10 mouse cellular contexts compared by ENCODE assay signal in genomic region chr19:4051741-4052515, GRCm38 (mm10). TPM values are rescaled to one million over a fixed set of nuclear protein-coding genes. Genes with fewer than 3 reads are reported as not detected.
A peak's percentile ranks its signal among the peaks of the same experiment; 100 is the strongest.
DNase-seq lines count a peak whose midpoint lies in the region; ATAC-seq lines count a peak whose summit lies in the region.
"Had no signal": no experiment of that assay in that cellular context is flagged by ENCODE, and none has a peak within 500 bp of the region (broad histone marks: within the 10 kb centered on the region; RNA-seq: fewer than 3 reads in every experiment).

No protein-coding gene starts in this region.

- 54% methylated on average over 10 of the region's 10 CpGs for whole genome bisulfite sequencing in hindbrain, embryonic 11.5 days
- WGBS in hindbrain, embryonic 13.5 days = 58% methylated on average over 10 of the region's 10 CpGs
- whole genome bisulfite sequencing in kidney, embryonic 15.5 days = 48% methylated on average over 10 of the region's 10 CpGs

- H3K27me3 ChIP-seq in hindbrain, embryonic 11.5 days (ENCODE audit: control insufficient read depth, insufficient read depth, low read length) = no peaks in the 10 kb centered on the region
- H3K27me3 ChIP-seq in hindbrain, embryonic 13.5 days = 0 out of 2 replicates have a peak, but pooled peaks cover 4% of the 10 kb centered on the region
- no peaks in the 10 kb centered on the region for H3K27me3 ChIP-seq in kidney, embryonic 15.5 days
- H3K27me3 ChIP-seq: embryonic facial prominence, embryonic 13.5 days had no signal

- no peak for ATAC-seq in hindbrain, embryonic 11.5 days (ENCODE audit: low FRiP score)
- ATAC-seq in hindbrain, embryonic 13.5 days (ENCODE audit: low FRiP score) = no peak
- ATAC-seq in kidney, embryonic 15.5 days (replicated peaks; ENCODE audit: low FRiP score) = no peak

- no peaks in the 10 kb centered on the region for H3K36me3 ChIP-seq in hindbrain, embryonic 11.5 days (ENCODE audit: control insufficient read depth, insufficient read depth, low read length)
- H3K36me3 ChIP-seq in hindbrain, embryonic 13.5 days = no peaks in the 10 kb centered on the region
- no peaks in the 10 kb centered on the region for H3K36me3 ChIP-seq in kidney, embryonic 15.5 days
- H3K36me3 ChIP-seq: embryonic facial prominence, embryonic 13.5 days had no signal

- H3K4me2 ChIP-seq in hindbrain, embryonic 11.5 days (replicated peaks; ENCODE audit: low read depth, low read length) = no peak overlapping the region
- H3K4me2 ChIP-seq in hindbrain, embryonic 13.5 days = no peak overlapping the region
- H3K4me2 ChIP-seq in kidney, embryonic 15.5 days = no peak overlapping the region
- H3K4me2 ChIP-seq: embryonic facial prominence, embryonic 13.5 days had no signal

- no peak overlapping the region for H3K27ac ChIP-seq in hindbrain, embryonic 11.5 days (ENCODE audit: low read depth, low read length)
- no peak overlapping the region for H3K27ac ChIP-seq in hindbrain, embryonic 13.5 days
- 0 out of 2 replicates have a peak overlapping the region, but pooled peaks have one; percentile 18 for H3K27ac ChIP-seq in kidney, embryonic 15.5 days
- H3K27ac ChIP-seq: embryonic facial prominence, embryonic 13.5 days had no signal

- H3K9ac ChIP-seq in hindbrain, embryonic 11.5 days (ENCODE audit: low read depth, low read length) = no peak overlapping the region
- no peak overlapping the region for H3K9ac ChIP-seq in hindbrain, embryonic 13.5 days
- H3K9ac ChIP-seq in kidney, embryonic 15.5 days = no peak overlapping the region
- H3K9ac ChIP-seq: embryonic facial prominence, embryonic 13.5 days had no signal

- peak; percentile 81 for DNase-seq in hindbrain, embryonic 11.5 days (ENCODE audit: low spot score)
- peak; percentile 85 for DNase-seq in CD4-positive, CD25-positive, alpha-beta regulatory T cell, adult 2 months (ENCODE audit: low read depth, low spot score)
- peak; percentile 84 for DNase-seq in adrenal gland, postnatal 10 days
- DNase-seq in embryo, embryonic 9.5 days (ENCODE audit: extremely low spot score) = peak; percentile 54
- peak; percentile 81 for DNase-seq in lung, postnatal 36 days
- DNase-seq in testis, postnatal 10 days (ENCODE audit: low spot score) = peak; percentile 92

- no peak overlapping the region for H3K4me3 ChIP-seq in hindbrain, embryonic 11.5 days (ENCODE audit: low read depth, low read length)
- no peak overlapping the region for H3K4me3 ChIP-seq in hindbrain, embryonic 13.5 days
- no peak overlapping the region for H3K4me3 ChIP-seq in kidney, embryonic 15.5 days (replicated peaks)
- H3K4me3 ChIP-seq: embryonic facial prominence, embryonic 13.5 days had no signal

- no peaks in the 10 kb centered on the region for H3K4me1 ChIP-seq in hindbrain, embryonic 11.5 days (replicated peaks; ENCODE audit: control insufficient read depth, insufficient read depth, low read length)
- no peaks in the 10 kb centered on the region for H3K4me1 ChIP-seq in hindbrain, embryonic 13.5 days (replicated peaks)
- H3K4me1 ChIP-seq in kidney, embryonic 15.5 days = no peaks in the 10 kb centered on the region
- H3K4me1 ChIP-seq: embryonic facial prominence, embryonic 13.5 days had no signal

- no peaks in the 10 kb centered on the region for H3K9me3 ChIP-seq in hindbrain, embryonic 11.5 days (ENCODE audit: control insufficient read depth, low read length)
- H3K9me3 ChIP-seq in hindbrain, embryonic 13.5 days = no peaks in the 10 kb centered on the region
- no peaks in the 10 kb centered on the region for H3K9me3 ChIP-seq in kidney, embryonic 15.5 days (replicated peaks)
- H3K9me3 ChIP-seq: embryonic facial prominence, embryonic 13.5 days had no signal

RNA-seq across cellular contexts. Expression of gene Gstp2, which starts 6.1 kb away (rescaled TPM):
- polyA plus RNA-seq in hindbrain, embryonic 11.5 days (2014; fragmentation: Nextera tagmentation; extraction: Ambion mirVana) = 1.1 and 2.9 TPM in 2 replicates
- 1.4 and 4.4 TPM in 2 replicates for polyA plus RNA-seq in hindbrain, embryonic 13.5 days (2015; fragmentation: Nextera tagmentation; extraction: Ambion mirVana)
- total RNA-seq in adrenal gland, postnatal 10 days (2021) = 10 to 100 TPM; 34.9 to 50.2 TPM
- 2.4 and 14.9 TPM in 2 replicates for polyA plus RNA-seq in kidney, embryonic 15.5 days (2015; fragmentation: Nextera tagmentation; extraction: Ambion mirVana)

RNA-seq across cellular contexts. Expression of gene Gstp3, which starts 7.4 kb away (rescaled TPM):
- not detected in 2 replicates for polyA plus RNA-seq in hindbrain, embryonic 11.5 days (2014; fragmentation: Nextera tagmentation; extraction: Ambion mirVana)
- polyA plus RNA-seq in hindbrain, embryonic 13.5 days (2015; fragmentation: Nextera tagmentation; extraction: Ambion mirVana) = not detected in 2 replicates
- total RNA-seq in adrenal gland, postnatal 10 days (2021) = 10 to 100 TPM; 42.6 to 90.1 TPM
- polyA plus RNA-seq in kidney, embryonic 15.5 days (2015; fragmentation: Nextera tagmentation; extraction: Ambion mirVana) = 0.73 and 1.4 TPM in 2 replicates
- total RNA-seq: left cerebral cortex, postnatal 36 days had no signal

RNA-seq across cellular contexts. Expression of gene Gstp1, which starts 14.1 kb away (rescaled TPM):
- polyA plus RNA-seq in hindbrain, embryonic 11.5 days (2014; fragmentation: Nextera tagmentation; extraction: Ambion mirVana) = 343 and 348 TPM in 2 replicates
- 418 and 433 TPM in 2 replicates for polyA plus RNA-seq in hindbrain, embryonic 13.5 days (2015; fragmentation: Nextera tagmentation; extraction: Ambion mirVana)
- total RNA-seq in adrenal gland, postnatal 10 days (2021) = 100 to 1,000 TPM; 270 to 316 TPM
- polyA plus RNA-seq in kidney, embryonic 15.5 days (2015; fragmentation: Nextera tagmentation; extraction: Ambion mirVana) = 529 and 563 TPM in 2 replicates

RNA-seq across cellular contexts. Expression of gene Cabp2, which starts 29.4 kb away (rescaled TPM):
- not detected in 2 replicates for polyA plus RNA-seq in hindbrain, embryonic 11.5 days (2014; fragmentation: Nextera tagmentation; extraction: Ambion mirVana)
- not detected in 2 replicates for polyA plus RNA-seq in hindbrain, embryonic 13.5 days (2015; fragmentation: Nextera tagmentation; extraction: Ambion mirVana)
- under 1 TPM in 1 of 2 experiments, not detected in 1; 0.63 TPM for total RNA-seq in adrenal gland, postnatal 10 days (2021)
- polyA plus RNA-seq in kidney, embryonic 15.5 days (2015; fragmentation: Nextera tagmentation; extraction: Ambion mirVana) = 0.22 and 0.84 TPM in 2 replicates
- total RNA-seq: left cerebral cortex, postnatal 36 days had no signal
- polyA plus RNA-seq: embryonic facial prominence, embryonic 13.5 days had no signal

RNA-seq across cellular contexts. Expression of gene Ndufv1, which starts 39.3 kb away (rescaled TPM):
- polyA plus RNA-seq in hindbrain, embryonic 11.5 days (2014; fragmentation: Nextera tagmentation; extraction: Ambion mirVana) = 188 and 201 TPM in 2 replicates
- polyA plus RNA-seq in hindbrain, embryonic 13.5 days (2015; fragmentation: Nextera tagmentation; extraction: Ambion mirVana) = 220 and 241 TPM in 2 replicates
- 100 to 1,000 TPM; 683 to 759 TPM for total RNA-seq in adrenal gland, postnatal 10 days (2021)
- 220 and 237 TPM in 2 replicates for polyA plus RNA-seq in kidney, embryonic 15.5 days (2015; fragmentation: Nextera tagmentation; extraction: Ambion mirVana)
